Mouse (Mus musculus) ovary, postnatal 10 days (tissue): ENCODE results near the gene Aipl1.
A peak's percentile ranks its signal among the peaks of the same experiment; 100 is the strongest.

Experiments used
- DNase-seq: peaks from one replicate; pipeline ENCODE4 v3.0.0; 2022; ENCODE audit warnings: low spot score

The Aipl1 gene

GRCm38 (mm10) chr11:72050168-72050894 lies 13.0 kb upstream of the Aipl1 start:
- DNase-seq, result no peak

GRCm38 (mm10) chr11:72049171-72049759 lies 12.0 kb upstream of the Aipl1 start:
- DNase-seq, result no peak

- DNase-seq, result no peak
Measured at GRCm38 (mm10) chr11:72048730-72049129, 11.4 kb upstream of the Aipl1 start.

GRCm38 (mm10) chr11:72044231-72044630 lies 6.9 kb upstream of the Aipl1 start:
- no peak for DNase-seq

GRCm38 (mm10) chr11:72042631-72043030 lies 5.3 kb upstream of the Aipl1 start:
- DNase-seq, result no peak

GRCm38 (mm10) chr11:72041768-72042607 lies 4.7 kb upstream of the Aipl1 start, which contains the start of gene Pimreg:
Gene Pimreg (plus strand): TSS chr11:72042032.
- peak; percentile 72 for DNase-seq

GRCm38 (mm10) chr11:72041290-72041767 lies 4.0 kb upstream of the Aipl1 start:
- DNase-seq, result no peak

- DNase-seq, result no peak
Measured at GRCm38 (mm10) chr11:72039599-72040386, 2.5 kb upstream of the Aipl1 start.

- DNase-seq, result peak; percentile 60
Measured at GRCm38 (mm10) chr11:72037996-72038395, 687 bp upstream of the Aipl1 start.

- DNase-seq, result no peak
Measured at GRCm38 (mm10) chr11:72032589-72032988, 4.7 kb downstream of the Aipl1 start.

- DNase-seq, result no peak
Measured at GRCm38 (mm10) chr11:72032091-72032490, 5.2 kb downstream of the Aipl1 start.

- DNase-seq, result no peak
Measured at GRCm38 (mm10) chr11:72031353-72031752, 6.0 kb downstream of the Aipl1 start.

GRCm38 (mm10) chr11:72029143-72029542 lies 8.2 kb downstream of the Aipl1 start:
- DNase-seq, result peak; percentile 5

- DNase-seq, result no peak
Measured at GRCm38 (mm10) chr11:72027836-72028235, 9.5 kb downstream of the Aipl1 start.

- DNase-seq, result no peak
Measured at GRCm38 (mm10) chr11:72026516-72026915, 10.8 kb downstream of the Aipl1 start.

- DNase-seq, result no peak
Measured at GRCm38 (mm10) chr11:72025843-72026242, 11.5 kb downstream of the Aipl1 start.

GRCm38 (mm10) chr11:72024193-72024781 lies 13.0 kb downstream of the Aipl1 start:
- DNase-seq, result peak; percentile 11

- DNase-seq, result no peak
Measured at GRCm38 (mm10) chr11:72023581-72023980, 13.7 kb downstream of the Aipl1 start.

- DNase-seq, result no peak
Measured at GRCm38 (mm10) chr11:72022827-72023226, 14.5 kb downstream of the Aipl1 start.

- DNase-seq, result no peak
Measured at GRCm38 (mm10) chr11:72021015-72021414, 16.3 kb downstream of the Aipl1 start.

GRCm38 (mm10) chr11:72017253-72017601 lies 20.1 kb downstream of the Aipl1 start:
- no peak for DNase-seq
